Mouse (Mus musculus) lung, embryonic 16.5 days (tissue): ENCODE measurements at regions not wholly inside any gene's neighbourhood (a gene's known extent, or its start where the extent isn't known, plus 50 kb on each side); places are given as distances from the start of the nearest gene placed in this dataset.

Experiments used
- ATAC-seq: fragments of 200-750 bp; cut with Nextera tagmentation; 2 replicates; pipeline ENCODE4 v1.8.0; 2017; ENCODE audit warnings: low read depth, mild to moderate bottlenecking, moderate library complexity
- H3K27ac ChIP-seq: fragments of 300-500 bp; sonication (generic); 2 replicates; pipeline ENCODE4 v1.5.1; 2014; ENCODE audit warnings: mild to moderate bottlenecking, control low read depth, low read length
- H3K27me3 ChIP-seq: fragments of 300-500 bp; sonication (generic); 2 replicates; pipeline ENCODE4 v1.6.1; 2014; ENCODE audit warnings: low read depth, low read length, mixed read lengths; ENCODE audit not compliant: control insufficient read depth, insufficient read depth
- H3K36me3 ChIP-seq: fragments of 300-500 bp; sonication (generic); 2 replicates; pipeline ENCODE4 v1.6.1; 2014; ENCODE audit warnings: low read length; ENCODE audit not compliant: control insufficient read depth, insufficient read depth
- H3K4me1 ChIP-seq: fragments of 300-500 bp; sonication (generic); replicated peaks from 2 replicates; pipeline ENCODE4 v1.6.1; 2014; ENCODE audit warnings: low read length, mixed read lengths; ENCODE audit not compliant: control insufficient read depth, insufficient read depth
- H3K4me2 ChIP-seq: fragments of 300-500 bp; sonication (generic); 2 replicates; pipeline ENCODE4 v1.6.1; 2014; ENCODE audit warnings: low read depth, low read length, control low read depth
- H3K4me3 ChIP-seq: fragments of 300-500 bp; sonication (generic); 2 replicates; pipeline ENCODE4 v1.5.1; 2014; ENCODE audit warnings: mild to moderate bottlenecking, low read length, control low read depth
- H3K9ac ChIP-seq: fragments of 300-500 bp; sonication (generic); 2 replicates; pipeline ENCODE4 v1.6.1; 2014; ENCODE audit warnings: low read length, control low read depth
- H3K9me3 ChIP-seq: fragments of 300-500 bp; sonication (generic); 2 replicates; pipeline ENCODE4 v1.6.1; 2016; ENCODE audit warnings: low read length; ENCODE audit not compliant: control insufficient read depth
- WGBS: fragments of 180-500 bp; shearing (Covaris S2); extraction: QIAGEN DNeasy Blood & Tissue Kit; methylation state at CpG from one replicate; pipeline ENCODE4 v1.1.7; 2014; 5-methylcytosine and 5-hydroxymethylcytosine counted together

GRCm38 (mm10) chr3:149333131-149333530 lies 342.8 kb upstream of the Adgrl2 start:
- H3K9me3 ChIP-seq = no peaks in the 10 kb centered on the region
- no peak overlapping the region for H3K27ac ChIP-seq
- no peak for ATAC-seq
- 46% methylated on average over 10 of the region's 10 CpGs for WGBS
- no peak overlapping the region for H3K9ac ChIP-seq
- H3K4me2 ChIP-seq = no peak overlapping the region
- H3K36me3 ChIP-seq = no peaks in the 10 kb centered on the region
- H3K4me3 ChIP-seq = no peak overlapping the region
- peaks cover 15% of the 10 kb centered on the region; the same call in 1 of the 2 replicates for H3K4me1 ChIP-seq
- no peaks in the 10 kb centered on the region for H3K27me3 ChIP-seq

- Histone ChIP-seq H3K9ac (no peak overlapping the region), H3K4me1 (peaks cover 15% of the 10 kb centered on the region; the same call in 1 of the 2 replicates), H3K27me3 (no peaks in the 10 kb centered on the region), H3K4me3 (no peak overlapping the region), H3K27ac (no peak overlapping the region), H3K9me3 (no peaks in the 10 kb centered on the region), H3K36me3 (no peaks in the 10 kb centered on the region), H3K4me2 (no peak overlapping the region)
- 20% methylated on average over 4 of the region's 4 CpGs for WGBS
- ATAC-seq = no peak
Measured at GRCm38 (mm10) chr3:149332105-149332504, 341.8 kb upstream of the Adgrl2 start.

GRCm38 (mm10) chr3:149331251-149331960 lies 341.1 kb upstream of the Adgrl2 start:
- Histone ChIP-seq H3K36me3 (no peaks in the 10 kb centered on the region), H3K9me3 (no peaks in the 10 kb centered on the region), H3K27me3 (no peaks in the 10 kb centered on the region), H3K4me3 (no peak overlapping the region), H3K4me2 (no peak overlapping the region), H3K4me1 (peaks cover 15% of the 10 kb centered on the region; the same call in 1 of the 2 replicates), H3K9ac (no peak overlapping the region), H3K27ac (peak overlapping the region; percentile 36; the same call in 1 of the 2 replicates)
- ATAC-seq = no peak
- WGBS = 64% methylated on average over 7 of the region's 7 CpGs

- ATAC-seq = peak; percentile 61
- 65% methylated on average over 10 of the region's 10 CpGs for WGBS
- peaks cover 15% of the 10 kb centered on the region; the same call in 1 of the 2 replicates for H3K4me1 ChIP-seq
Measured at GRCm38 (mm10) chr3:149330716-149331115, 340.4 kb upstream of the Adgrl2 start.

GRCm38 (mm10) chr3:149330041-149330440 lies 339.7 kb upstream of the Adgrl2 start:
- Histone ChIP-seq H3K27ac (peak overlapping the region; percentile 32; the same call in 1 of the 2 replicates), H3K36me3 (no peaks in the 10 kb centered on the region), H3K4me2 (no peak overlapping the region), H3K9me3 (no peaks in the 10 kb centered on the region), H3K27me3 (no peaks in the 10 kb centered on the region), H3K9ac (no peak overlapping the region), H3K4me1 (peaks cover 15% of the 10 kb centered on the region; the same call in 1 of the 2 replicates), H3K4me3 (no peak overlapping the region)
- WGBS = 86% methylated on average over 10 of the region's 10 CpGs
- ATAC-seq = no peak

More at GRCm38 (mm10) chr3:149330716-149331115, 340.4 kb upstream of the Adgrl2 start:
- no peaks in the 10 kb centered on the region for H3K36me3 ChIP-seq
- no peaks in the 10 kb centered on the region for H3K9me3 ChIP-seq
- H3K9ac ChIP-seq = no peak overlapping the region
- no peak overlapping the region for H3K4me3 ChIP-seq
- no peak overlapping the region for H3K4me2 ChIP-seq
- H3K27ac ChIP-seq = no peak overlapping the region
- no peaks in the 10 kb centered on the region for H3K27me3 ChIP-seq

- 79% methylated on average over 6 of the region's 6 CpGs for WGBS
- Histone ChIP-seq H3K27me3 (no peaks in the 10 kb centered on the region), H3K4me3 (no peak overlapping the region), H3K36me3 (no peaks in the 10 kb centered on the region), H3K9me3 (no peaks in the 10 kb centered on the region), H3K4me1 (peaks cover 12% of the 10 kb centered on the region; the same call in 1 of the 2 replicates), H3K4me2 (no peak overlapping the region), H3K27ac (no peak overlapping the region), H3K9ac (no peak overlapping the region)
- ATAC-seq = no peak
Measured at GRCm38 (mm10) chr3:149329615-149330014, 339.3 kb upstream of the Adgrl2 start.

- Histone ChIP-seq H3K27ac (peak overlapping the region; percentile 75), H3K9me3 (no peaks in the 10 kb centered on the region), H3K4me1 (no peaks in the 10 kb centered on the region), H3K9ac (no peak overlapping the region), H3K36me3 (no peaks in the 10 kb centered on the region), H3K27me3 (no peaks in the 10 kb centered on the region), H3K4me2 (no peak overlapping the region), H3K4me3 (no peak overlapping the region)
- 15% methylated on average over 5 of the region's 5 CpGs for WGBS
- ATAC-seq = peak; percentile 74
Measured at GRCm38 (mm10) chr3:149326664-149327063, 336.3 kb upstream of the Adgrl2 start.

GRCm38 (mm10) chr3:149324088-149324487 lies 333.7 kb upstream of the Adgrl2 start:
- WGBS = 61% methylated on average over 2 of the region's 2 CpGs
- H3K9ac ChIP-seq = no peak overlapping the region
- H3K4me3 ChIP-seq = no peak overlapping the region
- no peak overlapping the region for H3K27ac ChIP-seq
- H3K4me1 ChIP-seq = no peaks in the 10 kb centered on the region
- no peaks in the 10 kb centered on the region for H3K9me3 ChIP-seq
- no peaks in the 10 kb centered on the region for H3K27me3 ChIP-seq
- no peaks in the 10 kb centered on the region for H3K36me3 ChIP-seq
- no peak overlapping the region for H3K4me2 ChIP-seq
- ATAC-seq = no peak

GRCm38 (mm10) chr3:149318728-149319127 lies 328.4 kb upstream of the Adgrl2 start:
- H3K4me2 ChIP-seq = no peak overlapping the region
- no peaks in the 10 kb centered on the region for H3K27me3 ChIP-seq
- H3K36me3 ChIP-seq = no peaks in the 10 kb centered on the region
- no peaks in the 10 kb centered on the region for H3K9me3 ChIP-seq
- no peak for ATAC-seq
- H3K27ac ChIP-seq = no peak overlapping the region
- 24% methylated on average over 9 of the region's 9 CpGs for WGBS
- H3K9ac ChIP-seq = no peak overlapping the region
- H3K4me3 ChIP-seq = no peak overlapping the region
- H3K4me1 ChIP-seq = no peaks in the 10 kb centered on the region; the same call in 1 of the 2 replicates
